Mouse (Mus musculus): Measurements from ENCODE around the gene Cenpu. TPM values are rescaled to one million over a fixed set of nuclear protein-coding genes. Genes with fewer than 3 reads are reported as not detected.

Gene Cenpu
- polyA plus RNA-seq (2015; fragmentation: Nextera tagmentation; extraction: Ambion mirVana) = 8.8 and 15.1 TPM in 2 replicates

DNA sequence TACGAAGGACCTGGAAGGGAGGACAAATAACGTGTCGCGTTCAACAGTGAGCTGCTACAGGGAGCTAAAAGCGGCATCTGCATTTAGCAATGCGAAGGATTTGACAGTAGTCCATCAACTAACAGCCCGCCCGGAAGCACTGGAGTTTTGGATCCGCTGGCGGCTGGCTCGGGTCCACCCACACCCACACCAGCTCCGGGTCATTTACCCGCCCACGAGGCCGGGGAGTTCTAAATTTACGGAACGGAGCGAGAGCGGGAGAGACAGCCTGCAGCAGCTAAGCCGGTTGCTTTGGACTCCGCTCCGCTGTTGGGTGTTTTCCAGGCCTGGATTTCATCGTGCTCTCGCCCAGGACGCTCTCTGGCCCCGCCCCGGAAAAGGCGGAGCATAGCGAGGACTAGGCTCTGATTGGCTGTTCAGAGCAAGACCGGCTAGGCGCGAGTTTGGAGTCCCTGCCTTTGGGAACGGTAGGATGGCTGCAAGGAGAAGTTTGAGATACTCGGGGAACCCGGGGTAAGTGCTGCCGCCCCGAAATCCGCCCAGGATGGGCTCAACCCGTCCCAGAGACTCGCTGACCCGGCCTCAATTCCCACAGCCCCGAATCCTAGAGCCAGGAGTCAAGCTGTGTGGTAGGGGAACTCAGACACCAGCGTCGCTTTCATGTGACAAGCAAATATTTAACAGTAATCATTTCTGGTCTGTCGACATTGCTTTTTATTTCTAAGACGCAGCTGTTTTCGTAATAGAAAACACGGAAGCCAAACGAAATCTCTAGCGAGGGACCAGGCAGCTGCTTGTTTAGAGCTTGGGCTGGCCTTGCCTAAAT is at the start of gene Cenpu:
TSS of gene Cenpu (plus strand) at position 414 of the 826 bp plus-strand sequence.
- H3K4me2 ChIP-seq (ENCODE audit: low read length) = peak within 1 kb of the TSS; percentile 74
- H3K9ac ChIP-seq (replicated peaks; ENCODE audit: low read depth, low read length) = peak within 1 kb of the TSS; percentile 68
- peak within 1 kb of the TSS; percentile 80 for H3K4me3 ChIP-seq (replicated peaks; ENCODE audit: low read length)
- no peaks in the 10 kb centered on the region for H3K36me3 ChIP-seq (ENCODE audit: control insufficient read depth, insufficient read depth)
- WGBS = under 1% methylated on average over 50 of the region's 50 CpGs
- H3K9me3 ChIP-seq (ENCODE audit: control insufficient read depth, low read length) = no peaks in the 10 kb centered on the region
- H3K27me3 ChIP-seq (replicated peaks; ENCODE audit: control insufficient read depth, insufficient read depth, low read length) = no peaks in the 10 kb centered on the region
- H3K27ac ChIP-seq (ENCODE audit: low read length) = peak within 1 kb of the TSS; percentile 87
- ATAC-seq = peak; percentile 98
- peaks cover 9% of the 10 kb centered on the region for H3K4me1 ChIP-seq (replicated peaks; ENCODE audit: control insufficient read depth, insufficient read depth, low read length)

DNA sequence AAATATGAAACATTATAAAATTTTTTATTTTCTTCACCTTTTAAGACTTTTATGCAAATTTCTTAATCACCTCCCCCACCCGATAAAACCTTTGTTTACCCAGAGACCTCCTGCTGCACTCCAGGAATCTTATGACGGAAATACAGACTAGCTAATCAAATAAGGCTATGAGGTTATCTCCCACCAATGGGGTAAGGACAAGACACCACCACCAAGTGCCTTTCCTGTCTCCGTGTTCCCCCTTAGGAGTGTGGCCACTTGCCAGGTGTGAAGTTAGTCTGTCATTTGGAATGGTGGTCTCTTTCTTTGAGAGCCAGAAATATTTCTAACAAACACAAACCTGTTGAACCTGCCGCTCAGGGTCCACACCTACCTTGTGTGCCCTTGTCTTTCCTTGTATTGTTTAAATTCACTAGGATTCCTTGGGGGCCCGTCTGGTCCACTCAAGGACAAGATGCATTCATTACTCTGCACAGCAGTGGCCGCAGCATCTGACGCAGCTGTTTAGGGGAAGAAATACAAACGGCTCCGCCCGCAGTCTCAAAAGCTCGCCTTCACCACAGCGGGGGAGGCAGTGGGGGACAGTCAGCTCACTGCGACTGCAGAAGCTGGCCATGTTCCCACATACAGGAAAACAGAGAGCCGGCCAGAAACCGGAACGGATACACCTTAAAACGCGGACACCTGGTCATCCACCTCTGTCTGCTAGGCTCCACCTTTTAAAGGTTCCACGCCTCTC is 49.3 kb upstream of the Cenpu start:
- Histone ChIP-seq H3K4me2 (ENCODE audit: low read length) (peak overlapping the region; percentile 38), H3K36me3 (ENCODE audit: control insufficient read depth, insufficient read depth) (no peaks in the 10 kb centered on the region), H3K9ac (replicated peaks; ENCODE audit: low read depth, low read length) (no peak overlapping the region; the same call in 1 of the 2 replicates), H3K9me3 (ENCODE audit: control insufficient read depth, low read length) (no peaks in the 10 kb centered on the region), H3K4me3 (replicated peaks; ENCODE audit: low read length) (peak overlapping the region; percentile 29), H3K4me1 (replicated peaks; ENCODE audit: control insufficient read depth, insufficient read depth, low read length) (peaks cover 7% of the 10 kb centered on the region), H3K27me3 (replicated peaks; ENCODE audit: control insufficient read depth, insufficient read depth, low read length) (no peaks in the 10 kb centered on the region), H3K27ac (ENCODE audit: low read length) (no peak overlapping the region)
- ATAC-seq = no peak
- WGBS = 16% methylated on average over 19 of the region's 19 CpGs

DNA sequence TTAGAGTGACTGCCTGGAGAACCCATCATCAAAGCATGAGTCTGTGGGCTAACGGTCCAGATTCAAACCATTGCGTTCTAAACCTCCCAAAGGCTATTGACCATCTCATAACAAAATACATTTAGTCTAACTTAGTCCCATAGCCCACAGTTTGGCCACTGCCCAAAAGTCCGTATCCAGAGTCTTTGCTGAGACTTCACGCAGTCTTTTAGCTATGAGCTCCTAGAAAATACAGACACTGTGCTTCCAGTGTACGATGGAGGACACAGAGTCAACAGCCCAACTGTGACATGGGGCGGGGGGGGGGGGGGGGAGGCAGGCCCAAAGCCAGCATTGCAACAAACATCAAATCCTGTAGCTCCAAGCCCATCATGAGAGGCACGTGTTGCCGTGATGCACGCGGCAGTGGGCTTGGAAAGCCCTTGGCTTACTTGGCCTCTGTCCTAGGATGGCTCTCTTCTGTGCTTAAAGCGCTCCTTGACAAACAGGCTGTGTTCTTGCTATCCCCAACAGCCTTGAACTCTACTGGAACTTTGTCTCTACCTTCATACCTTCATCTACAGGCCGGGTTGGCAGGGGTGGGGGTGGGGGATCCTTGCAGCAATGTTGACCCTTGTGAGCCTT is 48.6 kb upstream of the Cenpu start:
- Histone ChIP-seq H3K27ac (ENCODE audit: low read length) (no peak overlapping the region), H3K4me1 (replicated peaks; ENCODE audit: control insufficient read depth, insufficient read depth, low read length) (peaks cover 7% of the 10 kb centered on the region), H3K9ac (replicated peaks; ENCODE audit: low read depth, low read length) (no peak overlapping the region), H3K4me3 (replicated peaks; ENCODE audit: low read length) (peak overlapping the region; percentile 29), H3K9me3 (ENCODE audit: control insufficient read depth, low read length) (no peaks in the 10 kb centered on the region), H3K27me3 (replicated peaks; ENCODE audit: control insufficient read depth, insufficient read depth, low read length) (no peaks in the 10 kb centered on the region), H3K4me2 (ENCODE audit: low read length) (peak overlapping the region; percentile 38), H3K36me3 (ENCODE audit: control insufficient read depth, insufficient read depth) (no peaks in the 10 kb centered on the region)
- 72% methylated on average over 11 of the region's 12 CpGs for WGBS
- no peak for ATAC-seq

DNA sequence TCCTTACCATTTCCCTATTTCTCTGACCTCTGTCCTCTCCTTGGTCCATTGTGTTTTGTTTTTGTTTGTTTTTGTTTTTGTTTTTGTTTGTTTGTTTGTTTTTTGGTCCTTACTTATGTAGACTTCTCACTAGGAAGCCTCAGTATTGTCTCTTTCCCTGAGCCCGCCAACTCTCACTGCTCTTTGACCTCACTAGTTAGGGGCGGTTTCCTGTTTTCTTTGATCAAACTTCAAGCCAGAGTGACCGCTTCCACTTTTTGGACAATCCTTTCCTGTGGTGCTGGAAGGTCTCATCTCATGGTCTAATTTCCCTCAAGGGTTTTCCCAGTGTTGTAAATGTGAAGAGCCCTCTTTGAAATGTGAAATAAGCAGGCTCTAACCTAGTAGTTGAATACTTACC is 47.6 kb upstream of the Cenpu start:
- Histone ChIP-seq H3K27ac (ENCODE audit: low read length) (no peak overlapping the region), H3K4me1 (replicated peaks; ENCODE audit: control insufficient read depth, insufficient read depth, low read length) (peaks cover 6% of the 10 kb centered on the region), H3K27me3 (replicated peaks; ENCODE audit: control insufficient read depth, insufficient read depth, low read length) (no peaks in the 10 kb centered on the region), H3K36me3 (ENCODE audit: control insufficient read depth, insufficient read depth) (no peaks in the 10 kb centered on the region), H3K9me3 (ENCODE audit: control insufficient read depth, low read length) (no peaks in the 10 kb centered on the region), H3K4me3 (replicated peaks; ENCODE audit: low read length) (no peak overlapping the region), H3K4me2 (ENCODE audit: low read length) (no peak overlapping the region), H3K9ac (replicated peaks; ENCODE audit: low read depth, low read length) (no peak overlapping the region)
- no peak for ATAC-seq
- WGBS = 81% methylated on average over 3 of the region's 3 CpGs

GRCm38 (mm10) chr8:46508488-46509395 is 43.1 kb upstream of the Cenpu start:
- H3K4me2 ChIP-seq (ENCODE audit: low read length) = no peak overlapping the region
- no peaks in the 10 kb centered on the region for H3K4me1 ChIP-seq (replicated peaks; ENCODE audit: control insufficient read depth, insufficient read depth, low read length)
- H3K9ac ChIP-seq (replicated peaks; ENCODE audit: low read depth, low read length) = no peak overlapping the region
- H3K4me3 ChIP-seq (replicated peaks; ENCODE audit: low read length) = no peak overlapping the region
- no peak for ATAC-seq
- H3K27me3 ChIP-seq (replicated peaks; ENCODE audit: control insufficient read depth, insufficient read depth, low read length) = no peaks in the 10 kb centered on the region
- no peaks in the 10 kb centered on the region for H3K36me3 ChIP-seq (ENCODE audit: control insufficient read depth, insufficient read depth)
- no peaks in the 10 kb centered on the region for H3K9me3 ChIP-seq (ENCODE audit: control insufficient read depth, low read length)
- no peak overlapping the region for H3K27ac ChIP-seq (ENCODE audit: low read length)
- WGBS = 89% methylated on average over 14 of the region's 14 CpGs

DNA sequence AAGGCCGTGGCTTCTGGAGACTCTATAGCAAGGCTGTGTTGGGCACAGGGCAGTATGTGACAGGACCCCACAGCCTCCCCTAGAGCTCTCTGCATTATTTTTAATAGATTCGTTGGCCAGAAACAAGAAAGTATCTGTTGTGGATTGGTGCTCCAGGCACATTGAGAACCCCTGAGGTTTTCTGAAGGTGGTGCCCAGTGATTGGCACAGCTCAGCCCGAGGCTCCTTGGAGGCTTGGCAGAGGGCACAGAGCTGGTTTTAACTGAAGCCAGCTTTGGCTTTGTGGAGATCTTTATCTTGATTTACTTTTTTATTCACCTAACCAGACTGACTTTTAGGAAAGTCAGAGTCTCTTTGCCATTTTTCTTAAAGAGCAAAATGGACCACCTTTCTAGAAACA is 42.4 kb upstream of the Cenpu start:
- no peaks in the 10 kb centered on the region for H3K36me3 ChIP-seq (ENCODE audit: control insufficient read depth, insufficient read depth)
- no peaks in the 10 kb centered on the region for H3K9me3 ChIP-seq (ENCODE audit: control insufficient read depth, low read length)
- no peak for ATAC-seq
- no peak overlapping the region for H3K9ac ChIP-seq (replicated peaks; ENCODE audit: low read depth, low read length)
- no peaks in the 10 kb centered on the region for H3K27me3 ChIP-seq (replicated peaks; ENCODE audit: control insufficient read depth, insufficient read depth, low read length)
- no peak overlapping the region for H3K27ac ChIP-seq (ENCODE audit: low read length)
- no peak overlapping the region for H3K4me2 ChIP-seq (ENCODE audit: low read length)
- WGBS = 88% methylated on average over 3 of the region's 3 CpGs
- H3K4me1 ChIP-seq (replicated peaks; ENCODE audit: control insufficient read depth, insufficient read depth, low read length) = no peaks in the 10 kb centered on the region
- H3K4me3 ChIP-seq (replicated peaks; ENCODE audit: low read length) = no peak overlapping the region

- Histone ChIP-seq H3K4me1 (replicated peaks; ENCODE audit: control insufficient read depth, insufficient read depth, low read length) (no peaks in the 10 kb centered on the region), H3K9me3 (ENCODE audit: control insufficient read depth, low read length) (no peaks in the 10 kb centered on the region), H3K36me3 (ENCODE audit: control insufficient read depth, insufficient read depth) (no peaks in the 10 kb centered on the region), H3K9ac (replicated peaks; ENCODE audit: low read depth, low read length) (no peak overlapping the region), H3K4me3 (replicated peaks; ENCODE audit: low read length) (no peak overlapping the region), H3K4me2 (ENCODE audit: low read length) (no peak overlapping the region), H3K27ac (ENCODE audit: low read length) (no peak overlapping the region), H3K27me3 (replicated peaks; ENCODE audit: control insufficient read depth, insufficient read depth, low read length) (no peaks in the 10 kb centered on the region)
- 78% methylated on average over 9 of the region's 9 CpGs for WGBS
- no peak for ATAC-seq
These were observed 40.5 kb upstream of the Cenpu start for GRCm38 (mm10) chr8:46511336-46511735.

DNA sequence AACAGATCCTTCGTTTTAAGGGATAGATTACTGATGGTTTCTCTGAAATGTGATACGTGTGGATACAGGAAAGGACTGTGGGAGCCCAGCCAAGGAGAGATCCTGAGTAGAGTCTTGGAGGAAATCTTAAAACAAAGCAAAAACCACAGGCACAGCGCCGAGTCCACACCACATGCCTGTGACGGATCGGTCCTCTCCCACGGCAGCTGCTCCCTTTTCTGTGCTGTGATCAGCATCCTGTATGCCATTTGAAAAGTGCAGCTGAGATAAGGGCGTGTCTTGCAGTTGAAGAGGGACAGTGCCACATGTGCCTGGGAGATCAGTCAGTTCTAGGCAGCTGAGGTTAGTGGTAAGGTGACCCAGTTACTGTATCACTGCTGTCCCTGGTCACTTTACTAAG is 39.3 kb upstream of the Cenpu start:
- no peak overlapping the region for H3K4me3 ChIP-seq (replicated peaks; ENCODE audit: low read length)
- H3K9ac ChIP-seq (replicated peaks; ENCODE audit: low read depth, low read length) = no peak overlapping the region
- no peak for ATAC-seq
- 79% methylated on average over 8 of the region's 8 CpGs for WGBS
- H3K4me2 ChIP-seq (ENCODE audit: low read length) = no peak overlapping the region
- H3K27me3 ChIP-seq (replicated peaks; ENCODE audit: control insufficient read depth, insufficient read depth, low read length) = no peaks in the 10 kb centered on the region
- no peak overlapping the region for H3K27ac ChIP-seq (ENCODE audit: low read length)
- no peaks in the 10 kb centered on the region for H3K4me1 ChIP-seq (replicated peaks; ENCODE audit: control insufficient read depth, insufficient read depth, low read length)
- H3K9me3 ChIP-seq (ENCODE audit: control insufficient read depth, low read length) = no peaks in the 10 kb centered on the region
- H3K36me3 ChIP-seq (ENCODE audit: control insufficient read depth, insufficient read depth) = no peaks in the 10 kb centered on the region
